ENCODE assay signal across 31 mouse cellular contexts in the genomic region with DNA sequence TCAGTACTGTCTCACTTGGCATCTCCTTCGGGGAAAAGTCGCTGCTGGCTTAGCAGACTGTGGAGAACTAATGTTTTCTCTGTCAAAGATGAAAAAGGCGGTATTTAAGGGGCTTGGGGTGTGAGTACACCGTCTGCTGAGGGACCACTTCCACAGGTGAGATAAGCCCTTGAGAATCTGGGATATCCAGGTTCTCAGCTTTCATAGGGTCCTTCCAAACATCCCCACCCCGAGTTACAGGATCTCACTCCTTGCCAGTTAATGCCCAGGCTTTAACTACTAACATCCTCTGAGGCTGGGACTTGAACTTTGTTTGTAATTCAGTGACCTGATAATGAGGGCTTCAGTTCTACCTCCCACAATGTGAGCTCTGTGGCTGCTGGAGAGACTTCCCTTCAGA.
"Had no signal": no experiment of that assay in that cellular context is flagged by ENCODE, and none has a peak within 500 bp of the region (broad histone marks: within the 10 kb centered on the region; RNA-seq: fewer than 3 reads in every experiment).

No protein-coding gene starts in this region.

- H3K9ac ChIP-seq: limb, embryonic 12.5 days; limb, embryonic 13.5 days; limb, embryonic 15.5 days; liver, embryonic 12.5 days; liver, embryonic 13.5 days; liver, embryonic 14.5 days; liver, embryonic 15.5 days; liver, postnatal 0 days; lung, embryonic 14.5 days; lung, embryonic 15.5 days; midbrain, embryonic 12.5 days; midbrain, embryonic 13.5 days; neural tube, embryonic 12.5 days; neural tube, embryonic 13.5 days had no signal

- ATAC-seq: liver, embryonic 12.5 days; liver, postnatal 0 days; lung, postnatal 0 days; midbrain, embryonic 13.5 days; midbrain, embryonic 16.5 days had no signal

- H3K36me3 ChIP-seq: limb, embryonic 10.5 days; limb, embryonic 12.5 days; limb, embryonic 13.5 days; limb, embryonic 15.5 days; liver, embryonic 12.5 days; liver, embryonic 13.5 days; liver, embryonic 15.5 days; lung, embryonic 15.5 days; midbrain, embryonic 10.5 days; midbrain, embryonic 12.5 days; midbrain, embryonic 13.5 days; neural tube, embryonic 12.5 days; neural tube, embryonic 13.5 days had no signal

- H3K4me2 ChIP-seq: limb, embryonic 12.5 days; limb, embryonic 13.5 days; limb, embryonic 15.5 days; liver, embryonic 11.5 days; liver, embryonic 12.5 days; liver, embryonic 13.5 days; liver, embryonic 15.5 days; lung, embryonic 14.5 days; lung, embryonic 15.5 days; midbrain, embryonic 12.5 days; midbrain, embryonic 13.5 days; neural tube, embryonic 12.5 days; neural tube, embryonic 13.5 days had no signal

- DNase-seq: left cerebral cortex, postnatal 4 days; liver; liver, embryonic 13.5 days; liver, postnatal 0 days; lung, adult 18-20 months; lung, adult 2 months; lung, embryonic 14.5 days; lung, postnatal 10 days; lung, postnatal 14 days; lung, postnatal 36 days; lung, postnatal 4 days; midbrain, embryonic 14.5 days had no signal

- H3K4me1 ChIP-seq: liver, embryonic 13.5 days; liver, embryonic 15.5 days had no signal

- H3K27ac ChIP-seq: limb, embryonic 10.5 days; limb, embryonic 12.5 days; limb, embryonic 13.5 days; limb, embryonic 15.5 days; liver, embryonic 12.5 days; liver, embryonic 13.5 days; liver, embryonic 14.5 days; liver, embryonic 15.5 days; lung, embryonic 15.5 days; macrophage; midbrain, embryonic 10.5 days; midbrain, embryonic 12.5 days; midbrain, embryonic 13.5 days; neural tube, embryonic 12.5 days; neural tube, embryonic 13.5 days had no signal

- H3K27me3 ChIP-seq: limb, embryonic 15.5 days; liver, embryonic 15.5 days; lung, embryonic 15.5 days; midbrain, embryonic 13.5 days; neural tube, embryonic 12.5 days; neural tube, embryonic 13.5 days had no signal

- H3K9me3 ChIP-seq: limb, embryonic 10.5 days; limb, embryonic 12.5 days; limb, embryonic 13.5 days; limb, embryonic 15.5 days; liver, embryonic 12.5 days; liver, embryonic 13.5 days; liver, embryonic 15.5 days; lung, embryonic 15.5 days; midbrain, embryonic 10.5 days; midbrain, embryonic 12.5 days; midbrain, embryonic 13.5 days; neural tube, embryonic 12.5 days; neural tube, embryonic 13.5 days had no signal

- H3K4me3 ChIP-seq: limb, embryonic 10.5 days; limb, embryonic 12.5 days; limb, embryonic 13.5 days; limb, embryonic 15.5 days; liver, embryonic 12.5 days; liver, embryonic 13.5 days; liver, embryonic 15.5 days; lung, embryonic 15.5 days; megakaryocyte, embryonic 14.5 days; midbrain, embryonic 10.5 days; midbrain, embryonic 12.5 days; midbrain, embryonic 13.5 days; myocyte; neural tube, embryonic 12.5 days; neural tube, embryonic 13.5 days had no signal
